Mouse (Mus musculus) liver, postnatal 0 days (tissue): Measurements from ENCODE around the gene Rrp36.

Experiments used
- CTCF ChIP-seq: sonication (generic); IDR thresholded peaks from 2 replicates; pipeline ENCODE4 v1.5.1; 2016; ENCODE audit warnings: antibody characterized with exemption, low read depth
- EP300 ChIP-seq: IDR thresholded peaks from 2 replicates; pipeline ENCODE4 v1.6.1; 2016; ENCODE audit warnings: antibody characterized with exemption, low read depth, mild to moderate bottlenecking

DNA sequence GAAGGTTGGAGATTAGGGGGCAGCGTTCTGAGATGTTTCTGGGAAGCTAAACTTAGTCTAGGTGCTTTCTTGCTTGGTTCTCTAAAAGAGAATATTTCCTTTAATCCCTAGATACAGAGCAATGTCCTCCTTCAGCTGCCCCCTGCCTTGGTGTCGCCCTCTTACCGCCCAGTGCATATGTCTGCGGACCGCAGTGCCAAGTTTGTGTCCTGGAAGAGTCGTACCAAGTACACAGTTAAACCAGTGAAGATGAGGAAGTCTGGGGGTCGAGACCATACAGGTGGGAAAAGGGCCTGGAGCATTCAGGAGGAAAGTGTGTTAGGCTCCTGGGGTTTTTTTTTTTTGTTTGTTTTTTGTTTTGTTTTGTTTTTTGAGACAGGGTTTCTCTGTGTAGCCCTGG is 26.9 kb downstream of the Rrp36 start:
- TF ChIP-seq CTCF (no peak), EP300 (no peak)
